In the genomic region with DNA sequence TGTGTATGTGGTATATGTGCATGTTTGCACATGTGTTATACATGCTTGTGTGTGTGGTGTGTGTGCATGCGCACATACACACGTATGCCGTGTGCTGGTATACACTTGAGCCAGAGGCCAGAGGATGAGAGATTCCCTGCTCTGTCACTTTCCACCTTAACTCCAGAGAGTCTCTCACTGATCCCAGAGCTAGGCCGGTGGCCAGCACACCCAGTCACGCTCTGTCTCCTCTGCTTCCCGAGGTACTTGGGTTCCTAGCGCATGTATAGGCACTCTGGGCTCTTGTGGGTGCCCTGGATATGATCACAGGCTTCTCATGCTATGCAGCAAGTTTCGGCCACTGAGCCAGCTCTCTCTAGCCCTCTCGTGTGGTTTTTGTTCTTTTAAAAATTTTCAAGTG, we compare ENCODE assay signal across 26 mouse cellular contexts. TPM values are rescaled to one million over a fixed set of nuclear protein-coding genes. Genes with fewer than 3 reads are reported as not detected.
A peak's percentile ranks its signal among the peaks of the same experiment; 100 is the strongest.
DNase-seq lines count a peak whose midpoint lies in the region; ATAC-seq and TF ChIP-seq lines count a peak whose summit lies in the region.
"Had no signal": no experiment of that assay in that cellular context is flagged by ENCODE, and none has a peak within 500 bp of the region (broad histone marks: within the 10 kb centered on the region; RNA-seq: fewer than 3 reads in every experiment).

No protein-coding gene starts in this region.

- no peak for TF ChIP-seq POLR2A in heart, adult 2 months (IDR thresholded peaks at IDR 0.05; ENCODE audit: insufficient read depth, low read depth, low read length)

- no peak for TF ChIP-seq EP300 in heart, adult 2 months (IDR thresholded peaks at IDR 0.05; ENCODE audit: insufficient read depth, low read depth, low read length)

- H3K4me2 ChIP-seq in heart, embryonic 11.5 days, result no peak overlapping the region
- H3K4me2 ChIP-seq: embryonic facial prominence, embryonic 12.5 days; heart, embryonic 13.5 days; hindbrain, embryonic 12.5 days; limb, embryonic 12.5 days; liver, embryonic 13.5 days; lung, embryonic 15.5 days; midbrain, embryonic 15.5 days; neural tube, embryonic 13.5 days had no signal

- H3K9ac ChIP-seq in heart, adult 2 months (ENCODE audit: low read depth, low read length), result no peak overlapping the region
- H3K9ac ChIP-seq in heart, embryonic 11.5 days (ENCODE audit: low read depth, low read length), result no peak overlapping the region
- H3K9ac ChIP-seq: embryonic facial prominence, embryonic 12.5 days; heart, embryonic 13.5 days; hindbrain, embryonic 12.5 days; limb, embryonic 12.5 days; liver, embryonic 13.5 days; lung, embryonic 15.5 days; midbrain, embryonic 15.5 days; neural tube, embryonic 13.5 days had no signal

- ATAC-seq in heart, embryonic 11.5 days (replicated peaks; ENCODE audit: insufficient number of reproducible peaks, low FRiP score, low TSS enrichment), result no peak
- no peak for ATAC-seq in megakaryocyte, adult 5-6 weeks (ENCODE audit: poor library complexity, severe bottlenecking)
- ATAC-seq: intestine, postnatal 0 days; midbrain, embryonic 15.5 days had no signal

- peak overlapping the region; percentile 71 for H3K27ac ChIP-seq in heart, adult 2 months
- H3K27ac ChIP-seq in heart, embryonic 11.5 days (ENCODE audit: low read depth, low read length), result no peak overlapping the region
- H3K27ac ChIP-seq in left cerebral cortex, adult 2 months, result peak overlapping the region; percentile 40; the same call in 1 of the 2 replicates
- H3K27ac ChIP-seq: embryonic facial prominence, embryonic 12.5 days; heart, embryonic 13.5 days; hindbrain, embryonic 12.5 days; layer of hippocampus, adult 2 months; limb, embryonic 12.5 days; liver, embryonic 13.5 days; lung, embryonic 15.5 days; midbrain, embryonic 15.5 days; neural tube, embryonic 13.5 days had no signal

- H3K36me3 ChIP-seq in heart, adult 2 months (ENCODE audit: control insufficient read depth, insufficient read depth, low read length), result no peaks in the 10 kb centered on the region
- H3K36me3 ChIP-seq in heart, embryonic 11.5 days (ENCODE audit: control insufficient read depth, insufficient read depth, low read length), result no peaks in the 10 kb centered on the region
- peaks cover 75% of the 10 kb centered on the region for H3K36me3 ChIP-seq in megakaryocyte, embryonic 14.5 days (replicated peaks; ENCODE audit: low read length)
- H3K36me3 ChIP-seq: embryonic facial prominence, embryonic 12.5 days; heart, embryonic 13.5 days; hindbrain, embryonic 12.5 days; limb, embryonic 12.5 days; liver, embryonic 13.5 days; lung, embryonic 15.5 days; midbrain, embryonic 15.5 days; neural tube, embryonic 13.5 days had no signal

- peak in 1 of 2 experiments; percentile 22 for DNase-seq in heart, adult 2 months
- DNase-seq in left cerebral cortex, adult 2 months (ENCODE audit: extremely low spot score in 1 of 2, low spot score in 2 of 2), result no peak
- no peak for DNase-seq in left cerebral cortex, adult 18-20 months (ENCODE audit: low spot score in 2 of 2)
- DNase-seq in thymus, postnatal 4 days, result no peak
- DNase-seq: cerebellum, adult 11-12 months; cerebellum, postnatal 25 days; liver, embryonic 13.5 days; retina, postnatal 1 day; spleen, adult 18-20 months had no signal

- no peaks in the 10 kb centered on the region for H3K9me3 ChIP-seq in heart, embryonic 11.5 days (replicated peaks; ENCODE audit: control insufficient read depth, low read length)
- H3K9me3 ChIP-seq in megakaryocyte, embryonic 14.5 days, result no peaks in the 10 kb centered on the region
- H3K9me3 ChIP-seq: embryonic facial prominence, embryonic 12.5 days; heart, embryonic 13.5 days; hindbrain, embryonic 12.5 days; limb, embryonic 12.5 days; liver, embryonic 13.5 days; lung, embryonic 15.5 days; midbrain, embryonic 15.5 days; neural tube, embryonic 13.5 days had no signal

- intact Hi-C loops in heart, adult 2 months (cut with DNase I), result no loop called here
- intact Hi-C loops in left cerebral cortex, adult 2 months (cut with DNase I), result no loop called here

- H3K27me3 ChIP-seq in heart, adult 2 months (ENCODE audit: control insufficient read depth, insufficient read depth, low read length), result no peaks in the 10 kb centered on the region
- no peaks in the 10 kb centered on the region for H3K27me3 ChIP-seq in heart, embryonic 11.5 days (ENCODE audit: control insufficient read depth, insufficient read depth, low read length)
- H3K27me3 ChIP-seq in megakaryocyte, embryonic 14.5 days (replicated peaks), result no peaks in the 10 kb centered on the region
- H3K27me3 ChIP-seq: embryonic facial prominence, embryonic 12.5 days; heart, embryonic 13.5 days; hindbrain, embryonic 12.5 days; limb, embryonic 12.5 days; liver, embryonic 13.5 days; lung, embryonic 15.5 days; midbrain, embryonic 15.5 days; neural tube, embryonic 13.5 days had no signal

- no peak overlapping the region for H3K4me3 ChIP-seq in heart, adult 2 months
- H3K4me3 ChIP-seq in heart, embryonic 11.5 days (ENCODE audit: low read depth, low read length), result no peak overlapping the region
- H3K4me3 ChIP-seq in left cerebral cortex, adult 2 months, result no peak overlapping the region
- H3K4me3 ChIP-seq in megakaryocyte, embryonic 14.5 days (replicated peaks), result peak overlapping the region; percentile 62
- H3K4me3 ChIP-seq: embryonic facial prominence, embryonic 12.5 days; heart, embryonic 13.5 days; hindbrain, embryonic 12.5 days; layer of hippocampus, adult 2 months; limb, embryonic 12.5 days; liver, embryonic 13.5 days; lung, embryonic 15.5 days; midbrain, embryonic 15.5 days; neural tube, embryonic 13.5 days had no signal

- TF ChIP-seq CTCF in heart, adult 2 months (IDR thresholded peaks at IDR 0.05), result no peak
- no peak for TF ChIP-seq CTCF in left cerebral cortex, adult 2 months (IDR thresholded peaks at IDR 0.05)

- H3K79me2 ChIP-seq in heart, adult 2 months (replicated peaks; ENCODE audit: control insufficient read depth, insufficient read depth, low read length), result no peaks in the 10 kb centered on the region

- 57% methylated on average over 9 of the region's 9 CpGs for WGBS in heart, adult 2 months
- WGBS in heart, embryonic 11.5 days (ENCODE audit: insufficient replicate concordance), result 72% methylated on average over 9 of the region's 9 CpGs

- peaks cover 3% of the 10 kb centered on the region for H3K4me1 ChIP-seq in heart, adult 2 months (ENCODE audit: control insufficient read depth, insufficient read depth, low read length)
- H3K4me1 ChIP-seq in heart, embryonic 11.5 days (ENCODE audit: control insufficient read depth, insufficient read depth, low read length), result no peaks in the 10 kb centered on the region
- peaks cover 49% of the 10 kb centered on the region for H3K4me1 ChIP-seq in megakaryocyte, embryonic 14.5 days
- H3K4me1 ChIP-seq: embryonic facial prominence, embryonic 12.5 days; heart, embryonic 13.5 days; hindbrain, embryonic 12.5 days; limb, embryonic 12.5 days; liver, embryonic 13.5 days; lung, embryonic 15.5 days; midbrain, embryonic 15.5 days; neural tube, embryonic 13.5 days had no signal

RNA-seq across cellular contexts. Expression of a gene that starts 10.9 kb away (rescaled TPM):
- 10 to 100 TPM; 59.8 to 63.3 TPM for total RNA-seq in heart, adult 2 months (2021)
- polyA plus RNA-seq in heart, adult 2 months (2012; rRNA removed), result 66.8 and 82.3 TPM in 2 replicates
- 34.6 and 40.9 TPM in 2 replicates for polyA plus RNA-seq in heart, embryonic 11.5 days (2014; fragmentation: Nextera tagmentation; extraction: Ambion mirVana)
- 1 to 10 TPM; 8.2 to 8.5 TPM for total RNA-seq in left cerebral cortex, adult 2 months (2021)
- 1 to 10 TPM; 7.3 to 7.7 TPM for total RNA-seq in left cerebral cortex, adult 18-20 months (2021)
- 32.0 and 48.6 TPM in 2 replicates for polyA plus RNA-seq in megakaryocyte, embryonic 14.5 days (2012; ENCODE audit: insufficient read depth, low replicate concordance)
- total RNA-seq in megakaryocyte, adult 5-6 weeks (2015), result 0.27 and 0.34 TPM in 2 replicates
- 0.16 and 0.26 TPM in 2 replicates for total RNA-seq in megakaryocyte, adult 5-6 weeks (2017)

RNA-seq across cellular contexts. Expression of a gene that starts 26.0 kb away (rescaled TPM):
- not detected for total RNA-seq in heart, adult 2 months (2021)
- 0.37 TPM in 1 of 2 replicates, not detected in the other for polyA plus RNA-seq in heart, adult 2 months (2012; rRNA removed)
- 0.31 and 0.39 TPM in 2 replicates for polyA plus RNA-seq in heart, embryonic 11.5 days (2014; fragmentation: Nextera tagmentation; extraction: Ambion mirVana)
- total RNA-seq in left cerebral cortex, adult 2 months (2021), result not detected
- not detected for total RNA-seq in left cerebral cortex, adult 18-20 months (2021)
- 64.9 and 160 TPM in 2 replicates for polyA plus RNA-seq in megakaryocyte, embryonic 14.5 days (2012; ENCODE audit: insufficient read depth, low replicate concordance)
- not detected in 2 replicates for total RNA-seq in megakaryocyte, adult 5-6 weeks (2015)
- not detected in 2 replicates for total RNA-seq in megakaryocyte, adult 5-6 weeks (2017)
- total RNA-seq: gastrocnemius, postnatal 4 days; heart, postnatal 25 days; layer of hippocampus, adult 2 months; layer of hippocampus, postnatal 25 days; left cerebral cortex, postnatal 14 days had no signal
- polyA plus RNA-seq: midbrain, embryonic 15.5 days; neural tube, embryonic 13.5 days had no signal

RNA-seq across cellular contexts. Expression of a gene that starts 43.1 kb away (rescaled TPM):
- total RNA-seq in heart, adult 2 months (2021), result not detected
- 0.44 and 0.70 TPM in 2 replicates for polyA plus RNA-seq in heart, adult 2 months (2012; rRNA removed)
- polyA plus RNA-seq in heart, embryonic 11.5 days (2014; fragmentation: Nextera tagmentation; extraction: Ambion mirVana), result 0.16 and 0.45 TPM in 2 replicates
- total RNA-seq in left cerebral cortex, adult 2 months (2021), result 1 to 10 TPM; 5.0 to 7.1 TPM
- 1 to 10 TPM; 5.0 to 5.3 TPM for total RNA-seq in left cerebral cortex, adult 18-20 months (2021)
- 0.22 TPM in 1 of 2 replicates, not detected in the other for polyA plus RNA-seq in megakaryocyte, embryonic 14.5 days (2012; ENCODE audit: insufficient read depth, low replicate concordance)
- total RNA-seq in megakaryocyte, adult 5-6 weeks (2015), result 0.18 TPM in 1 of 2 replicates, not detected in the other
- total RNA-seq in megakaryocyte, adult 5-6 weeks (2017), result not detected in 2 replicates
- polyA plus RNA-seq: neural tube, embryonic 13.5 days had no signal

RNA-seq across cellular contexts. Expression of a gene that starts 43.5 kb away (rescaled TPM):
- total RNA-seq in heart, adult 2 months (2021), result 1 to 10 TPM in 1 of 2 experiments, under 1 TPM in 1; 0.31 to 1.5 TPM
- polyA plus RNA-seq in heart, adult 2 months (2012; rRNA removed), result 0.67 and 1.3 TPM in 2 replicates
- 3.7 and 4.4 TPM in 2 replicates for polyA plus RNA-seq in heart, embryonic 11.5 days (2014; fragmentation: Nextera tagmentation; extraction: Ambion mirVana)
- 1 to 10 TPM in 1 of 2 experiments, under 1 TPM in 1; 0.79 to 1.4 TPM for total RNA-seq in left cerebral cortex, adult 2 months (2021)
- under 1 TPM; 0.51 to 0.91 TPM for total RNA-seq in left cerebral cortex, adult 18-20 months (2021)
- 425 and 2,158 TPM in 2 replicates for polyA plus RNA-seq in megakaryocyte, embryonic 14.5 days (2012; ENCODE audit: insufficient read depth, low replicate concordance)
- total RNA-seq in megakaryocyte, adult 5-6 weeks (2015), result 0.36 TPM in 1 of 2 replicates, not detected in the other
- total RNA-seq in megakaryocyte, adult 5-6 weeks (2017), result not detected in 2 replicates
- total RNA-seq: ES-E14 had no signal

Comparison
In these comparisons a context has a peak if more than half of its experiments do, and no peak if none do; other contexts are left out.
1. RNA of a gene that starts 10.9 kb away (total RNA-seq): 59.8 to 63.3 TPM in heart, adult 2 months, 8.2 to 8.5 TPM in left cerebral cortex, adult 2 months and 7.3 to 7.7 TPM in left cerebral cortex, adult 18-20 months; 0.16 to 0.34 TPM in megakaryocyte, adult 5-6 weeks; every median in the first group is over 4 times any median in the second.
2. RNA of a gene that starts 43.1 kb away (total RNA-seq): 5.0 to 7.1 TPM in left cerebral cortex, adult 2 months and 5.0 to 5.3 TPM in left cerebral cortex, adult 18-20 months; 0.18 TPM in megakaryocyte, adult 5-6 weeks and not detected in heart, adult 2 months; every median in the first group is over 4 times any median in the second.